Mouse (Mus musculus) left cerebral cortex, postnatal 14 days (tissue): ENCODE measurements at regions not wholly inside any gene's neighbourhood (a gene's known extent, or its start where the extent isn't known, plus 50 kb on each side); places are given as distances from the start of the nearest gene placed in this dataset.

ENCODE experiments used
- DNase-seq, 2 experiments: peaks; one replicate each; pipeline ENCODE4 v3.0.0; 2021 to 2022; ENCODE audit warnings: low spot score in 2 of 2, mixed read lengths in 1 of 2
- intact Hi-C: fragments of 180-260 bp; cut with DNase I; formaldehyde crosslinking; loops from one replicate; pipeline ENCODE4 v1.15.1; 2025

- DNase-seq, result no peak
- intact Hi-C loops, result no loop called here
Observed at GRCm38 (mm10) chr3:47866061-47866460, 1418.0 kb upstream of the Pabpc4l start.

GRCm38 (mm10) chr3:47863591-47863990 lies 1415.6 kb upstream of the Pabpc4l start:
- peak; percentile 2 to 18 for DNase-seq
- intact Hi-C loops, result no loop called here

DNA sequence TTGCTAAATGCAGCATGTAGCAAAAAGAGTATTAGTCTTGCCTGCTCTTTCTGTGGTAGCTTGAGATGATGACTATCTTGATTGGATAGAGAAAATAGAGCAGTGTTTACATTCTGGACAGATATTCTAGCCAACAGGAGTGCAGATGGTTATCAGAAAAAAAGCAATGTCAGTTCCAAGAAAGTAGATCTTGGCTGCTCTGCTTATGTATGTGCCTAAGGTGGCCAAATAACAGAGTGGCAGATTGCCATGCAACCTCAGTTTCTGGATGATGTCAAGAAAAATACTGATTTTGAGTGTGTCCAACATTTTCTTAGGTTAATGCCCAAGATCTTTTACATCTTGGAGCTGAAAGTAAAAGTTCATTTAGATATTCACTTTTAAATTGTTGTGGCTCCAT lies 1397.6 kb upstream of the Pabpc4l start:
- intact Hi-C loops, result no loop called here

DNA sequence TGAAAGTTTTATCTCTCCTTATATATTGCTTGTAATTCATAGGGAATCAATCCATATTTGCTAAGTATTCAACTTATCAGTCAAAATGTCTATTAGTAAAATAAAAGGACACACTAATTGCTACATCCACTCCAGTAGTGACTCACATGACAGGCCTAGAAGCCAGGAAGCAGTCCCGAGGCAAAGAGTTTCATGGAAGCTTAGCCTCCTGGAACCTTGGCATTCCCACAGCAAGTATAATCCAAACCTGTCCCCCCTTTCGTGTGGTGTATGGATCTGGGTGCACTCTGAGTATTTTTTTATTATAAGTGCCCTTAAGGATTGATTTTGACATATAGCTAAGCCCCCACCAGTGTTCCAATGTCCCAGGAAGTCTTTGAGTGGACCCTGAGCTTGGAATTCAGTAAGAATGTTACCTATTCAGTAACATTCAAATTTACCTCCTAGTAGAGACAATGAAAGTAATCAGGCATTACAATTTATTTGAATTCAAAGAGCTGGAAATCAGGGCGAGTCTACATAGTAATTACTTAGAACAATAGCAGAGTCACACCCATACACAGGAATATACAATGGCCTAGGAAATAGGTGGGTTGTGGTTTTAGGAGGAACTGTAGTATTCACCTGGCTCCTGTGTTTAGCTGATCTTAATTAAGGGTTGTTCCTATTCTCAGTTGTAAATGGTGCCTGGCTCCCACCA lies 1388.7 kb upstream of the Pabpc4l start:
- DNase-seq, result no peak
- intact Hi-C loops, result no loop called here

More for the DNA sequence above, 1397.6 kb upstream of the Pabpc4l start:
- DNase-seq, result no peak

GRCm38 (mm10) chr3:47818361-47818760 lies 1370.3 kb upstream of the Pabpc4l start:
- no peak for DNase-seq
- intact Hi-C loops, result no loop called here

DNA sequence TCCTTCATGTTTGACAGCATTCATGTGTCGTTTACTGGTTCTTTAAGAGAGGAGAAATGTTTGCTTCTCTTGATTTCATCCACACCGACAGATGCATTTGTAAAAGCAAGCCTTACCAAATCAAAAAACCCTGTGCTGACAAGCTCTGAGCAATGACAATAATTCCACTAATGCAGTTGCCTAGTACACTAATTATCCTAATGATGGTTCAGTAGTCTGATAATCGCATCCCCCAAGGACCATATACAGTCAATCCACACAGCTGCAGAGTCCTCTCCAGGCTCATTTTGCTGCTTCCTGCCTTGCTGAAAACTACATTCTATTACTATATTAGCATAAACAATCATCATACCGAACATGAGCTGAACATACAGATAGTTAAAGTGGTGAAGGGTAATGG lies 1369.5 kb upstream of the Pabpc4l start:
- intact Hi-C loops, result no loop called here
- no peak for DNase-seq
